Mouse (Mus musculus) liver, adult 2 months (tissue): ENCODE data around the gene Mlh3. TPM values are rescaled to one million over a fixed set of nuclear protein-coding genes. Genes with fewer than 3 reads are reported as not detected.

Experiments used
- DNase-seq: peaks from one replicate; pipeline ENCODE4 v3.0.0-alpha.2; 2011; ENCODE audit warnings: low read depth, low spot score; ENCODE audit errors: extremely low read depth
- H3K27ac ChIP-seq: fragments of 200-500 bp; replicated peaks from 2 replicates; pipeline ENCODE4 v1.5.1; 2012; ENCODE audit warnings: low read depth, mild to moderate bottlenecking, control low read depth, inconsistent platforms, low read length; ENCODE audit not compliant: insufficient read depth
- H3K27me3 ChIP-seq: fragments of 200-500 bp; 2 replicates; pipeline ENCODE4 v1.6.1; 2012; ENCODE audit warnings: mild to moderate bottlenecking, moderate library complexity, low read length, inconsistent platforms; ENCODE audit not compliant: control insufficient read depth, insufficient read depth
- H3K36me3 ChIP-seq: fragments of 200-500 bp; 2 replicates; pipeline ENCODE4 v1.6.1; 2012; ENCODE audit warnings: low read length, inconsistent platforms; ENCODE audit not compliant: control insufficient read depth, insufficient read depth
- H3K4me1 ChIP-seq: fragments of 200-500 bp; 2 replicates; pipeline ENCODE4 v1.6.1; 2011; ENCODE audit warnings: low read length; ENCODE audit not compliant: control insufficient read depth, insufficient read depth
- H3K4me3 ChIP-seq: fragments of 200-500 bp; 2 replicates; pipeline ENCODE4 v1.5.1; 2011; ENCODE audit warnings: low read depth, mild to moderate bottlenecking, control low read depth, low read length, moderate library complexity; ENCODE audit not compliant: insufficient read depth
- H3K79me2 ChIP-seq: fragments of 200-500 bp; 2 replicates; pipeline ENCODE4 v1.6.1; 2012; ENCODE audit warnings: inconsistent platforms, mild to moderate bottlenecking, low read length, moderate library complexity; ENCODE audit not compliant: control insufficient read depth, insufficient read depth
- H3K9ac ChIP-seq: fragments of 200-500 bp; 2 replicates; pipeline ENCODE4 v1.6.1; 2012; ENCODE audit warnings: low read depth, mild to moderate bottlenecking, control low read depth, inconsistent platforms, low read length
- CTCF ChIP-seq: fragments of 200-500 bp; IDR thresholded peaks from 2 replicates; pipeline ENCODE4 v1.5.1; 2011; ENCODE audit warnings: low read depth, low read length, control low read depth
- POLR2A ChIP-seq: fragments of 200-500 bp; IDR thresholded peaks from 2 replicates; pipeline ENCODE4 v1.6.1; 2011; ENCODE audit warnings: low read length, control low read depth; ENCODE audit not compliant: insufficient read depth; ENCODE audit errors: extremely low read depth
- WGBS: fragments of 180-500 bp; shearing (Covaris S2); methylation state at CpG from one replicate; pipeline ENCODE4 v1.1.7; 2018; 5-methylcytosine and 5-hydroxymethylcytosine counted together
- polyA plus RNA-seq: library from polyadenylated mRNA; depleted of rRNA; stranded (reverse); fragments of >200 nt; gene quantifications from 2 replicates; pipeline ENCODE4 v1.2.3, GENCODE M21; 2012
- total RNA-seq: library from RNA; depleted of rRNA; stranded (reverse); fragments of >200 nt; gene quantifications from 2 replicates; pipeline ENCODE4 v1.2.3, GENCODE M21; 2014

Gene Mlh3
- total and polyA plus RNA-seq, 2 experiments = 3.3 to 6.5 TPM

DNA sequence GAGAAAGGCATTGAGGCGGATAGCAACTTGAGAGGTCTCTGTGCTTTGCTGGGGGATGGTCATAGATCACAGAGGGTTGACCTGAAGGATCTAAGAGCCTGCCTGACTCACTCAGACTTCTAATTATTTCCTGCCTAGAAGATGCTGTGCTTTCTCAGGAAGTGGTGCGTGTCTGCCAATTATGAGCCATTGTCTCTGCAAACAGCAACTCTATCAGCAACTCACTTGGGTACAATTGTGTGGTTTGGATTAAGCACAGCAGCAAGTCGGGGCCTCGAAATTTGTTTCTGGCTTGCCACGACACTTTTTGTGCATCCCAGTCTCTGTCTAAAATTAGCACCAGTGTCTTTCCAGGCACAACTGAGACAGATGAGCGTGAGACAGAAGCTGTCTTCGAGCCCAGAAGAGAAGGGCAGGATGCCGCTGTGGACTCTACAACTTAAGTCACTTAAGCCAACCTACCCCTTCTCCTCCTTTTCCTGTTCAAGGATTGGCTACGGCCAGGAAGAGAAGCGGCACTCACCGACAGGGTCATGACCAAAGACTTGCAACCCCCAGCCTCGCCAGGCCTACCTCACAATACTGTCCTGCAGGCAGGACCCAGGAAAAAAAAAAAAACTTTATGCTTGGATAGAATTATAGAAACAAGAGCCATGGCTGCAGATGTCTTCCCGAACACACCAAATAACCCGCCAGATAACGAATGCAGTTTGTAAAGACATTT is 42.4 kb downstream of the Mlh3 start:
- 68% methylated on average over 15 of the region's 15 CpGs for WGBS
- TF ChIP-seq POLR2A (no peak), CTCF (no peak)
- no peak for DNase-seq
- Histone ChIP-seq H3K27ac (0 out of 2 replicates have a peak overlapping the region, but pooled peaks have one; percentile 5), H3K4me3 (no peak overlapping the region), H3K27me3 (no peaks in the 10 kb centered on the region), H3K4me1 (no peaks in the 10 kb centered on the region), H3K9ac (no peak overlapping the region), H3K79me2 (no peaks in the 10 kb centered on the region), H3K36me3 (peaks cover 9% of the 10 kb centered on the region; the same call in 1 of the 2 replicates)

GRCm38 (mm10) chr12:85227227-85227626 is 43.2 kb downstream of the Mlh3 start:
- Histone ChIP-seq H3K36me3 (peaks cover 14% of the 10 kb centered on the region; the same call in 1 of the 2 replicates), H3K27me3 (no peaks in the 10 kb centered on the region), H3K27ac (no peak overlapping the region), H3K4me3 (no peak overlapping the region), H3K9ac (no peak overlapping the region), H3K79me2 (no peaks in the 10 kb centered on the region), H3K4me1 (no peaks in the 10 kb centered on the region)
- WGBS = 86% methylated on average over 7 of the region's 7 CpGs
- DNase-seq = no peak
- TF ChIP-seq CTCF (no peak), POLR2A (no peak)

DNA sequence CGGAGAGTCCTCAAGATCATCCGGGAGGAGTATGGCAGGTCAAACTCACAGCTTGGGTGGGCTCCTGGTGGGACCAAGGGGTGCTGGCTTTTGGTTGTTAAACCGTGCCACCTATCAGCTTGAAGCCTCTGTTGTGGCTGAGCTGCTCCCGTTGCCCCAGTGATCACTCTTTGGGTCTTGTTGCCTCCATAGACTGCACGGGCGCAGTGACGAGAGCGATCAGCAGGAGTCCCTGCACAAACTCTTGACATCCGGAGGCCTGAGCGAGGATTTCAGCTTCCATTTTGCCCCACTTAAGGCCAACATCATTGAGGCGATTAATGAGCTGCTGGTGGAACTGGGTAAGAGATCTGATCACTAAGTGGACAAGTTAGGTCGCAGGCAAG is 50.5 kb downstream of the Mlh3 start:
- H3K4me3 ChIP-seq = peak overlapping the region; percentile 83
- H3K79me2 ChIP-seq = peaks cover 6% of the 10 kb centered on the region; the same call in 1 of the 2 replicates
- peaks cover 7% of the 10 kb centered on the region; the same call in 1 of the 2 replicates for H3K36me3 ChIP-seq
- WGBS = 5% methylated on average over 12 of the region's 12 CpGs
- H3K27me3 ChIP-seq = no peaks in the 10 kb centered on the region
- peak overlapping the region; percentile 82 for H3K9ac ChIP-seq
- H3K4me1 ChIP-seq = peaks cover 5% of the 10 kb centered on the region; the same call in 1 of the 2 replicates
- no peak for DNase-seq
- no peak overlapping the region; the same call in 1 of the 2 replicates for H3K27ac ChIP-seq
- TF ChIP-seq POLR2A (no peak), CTCF (0 out of 2 replicates have a peak, but pooled peaks have one; percentile 2)

DNA sequence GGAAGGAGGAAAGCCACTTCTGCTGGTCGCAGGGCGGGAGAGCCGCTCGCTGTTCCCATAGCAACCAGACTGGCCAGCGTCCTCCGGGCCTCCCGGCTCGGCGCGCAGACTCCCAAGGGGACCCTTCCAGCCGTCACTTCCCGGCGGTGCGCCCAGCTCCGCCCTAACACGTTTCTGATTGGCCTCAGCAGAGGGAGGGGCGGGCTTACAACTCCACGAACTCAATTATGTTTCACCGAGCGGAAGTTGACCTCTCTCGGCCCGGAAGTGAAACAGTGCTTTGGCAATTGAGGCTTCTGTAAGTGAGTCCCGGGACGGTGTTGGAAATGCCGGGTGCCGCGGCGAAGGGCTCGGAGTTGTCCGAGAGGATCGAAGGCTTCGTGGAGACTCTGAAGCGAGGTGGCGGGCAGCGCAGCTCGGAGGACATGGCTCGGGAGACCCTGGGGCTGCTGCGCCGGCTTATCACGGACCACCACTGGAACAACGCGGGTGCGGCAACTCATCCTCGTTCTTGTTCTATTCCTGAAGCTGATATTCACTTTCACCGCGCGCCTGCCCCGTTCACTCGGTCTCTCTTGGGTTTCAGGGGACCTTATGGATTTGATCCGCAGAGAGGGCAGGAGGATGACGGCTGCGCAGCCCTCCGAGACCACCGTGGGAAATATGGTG is 51.0 kb downstream of the Mlh3 start, which contains the start of gene Eif2b2:
Eif2b2 (plus strand) TSS at position 246 of the 669 bp plus-strand sequence.
- H3K27me3 ChIP-seq = no peaks in the 10 kb centered on the region
- TF ChIP-seq POLR2A (0 out of 2 replicates have a peak, but pooled peaks have one; percentile 33), CTCF (no peak)
- H3K4me1 ChIP-seq = peaks cover 5% of the 10 kb centered on the region; the same call in 1 of the 2 replicates
- H3K9ac ChIP-seq = peak within 1 kb of the TSS; percentile 82
- peak within 1 kb of the TSS; percentile 83 for H3K4me3 ChIP-seq
- H3K27ac ChIP-seq = peak within 1 kb of the TSS; percentile 32
- peak; percentile 96 for DNase-seq
- peaks cover 6% of the 10 kb centered on the region; the same call in 1 of the 2 replicates for H3K79me2 ChIP-seq
- WGBS = under 1% methylated on average over 54 of the region's 54 CpGs
- peaks cover 7% of the 10 kb centered on the region; the same call in 1 of the 2 replicates for H3K36me3 ChIP-seq

DNA sequence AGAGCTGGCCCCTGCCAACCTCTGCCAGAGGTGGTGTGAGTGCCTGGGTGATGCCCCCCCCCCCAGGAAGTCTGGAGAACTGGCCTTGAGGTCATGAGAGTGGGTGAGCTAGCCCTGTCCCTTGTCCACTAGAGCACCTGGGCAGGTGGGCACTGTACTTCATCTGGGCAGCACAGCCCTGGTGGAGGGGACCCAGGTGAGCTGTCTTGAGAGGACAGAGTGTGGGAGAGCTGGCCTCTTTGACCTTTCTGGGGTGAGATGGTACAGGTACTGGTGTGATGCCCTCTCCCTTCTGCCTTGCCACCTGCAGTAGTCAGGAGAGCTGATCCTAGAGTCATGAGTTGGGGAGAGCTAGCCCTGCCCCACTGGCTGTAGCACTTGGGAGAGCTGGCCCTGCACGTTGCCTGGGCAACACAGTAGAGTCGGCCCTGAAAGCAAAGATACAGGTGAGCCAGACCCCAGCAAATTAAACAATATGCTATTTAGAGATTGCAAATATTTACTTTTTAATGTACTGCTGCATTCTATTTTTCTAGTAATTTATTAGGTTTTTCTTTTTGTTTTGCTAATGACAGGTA is 52.6 kb downstream of the Mlh3 start:
- H3K27ac ChIP-seq = no peak overlapping the region
- H3K79me2 ChIP-seq = peaks cover 6% of the 10 kb centered on the region; the same call in 1 of the 2 replicates
- peaks cover 5% of the 10 kb centered on the region; the same call in 1 of the 2 replicates for H3K36me3 ChIP-seq
- peaks cover 5% of the 10 kb centered on the region; the same call in 1 of the 2 replicates for H3K4me1 ChIP-seq
- DNase-seq = no peak
- 50% methylated on average over 2 of the region's 2 CpGs for WGBS
- H3K27me3 ChIP-seq = no peaks in the 10 kb centered on the region
- no peak overlapping the region for H3K4me3 ChIP-seq
- TF ChIP-seq CTCF (no peak), POLR2A (no peak)
- H3K9ac ChIP-seq = no peak overlapping the region
